Mouse (Mus musculus) olfactory bulb, adult 2 months (tissue): ENCODE results near the gene Tmc8.

ENCODE experiments used
- CTCF ChIP-seq: fragments of 200-500 bp; IDR thresholded peaks from 2 replicates; pipeline ENCODE4 v1.5.1; 2012; ENCODE audit warnings: low read depth, mild to moderate bottlenecking, low read length, moderate library complexity; ENCODE audit not compliant: insufficient read depth
- POLR2A ChIP-seq: fragments of 200-500 bp; IDR thresholded peaks from 2 replicates; pipeline ENCODE4 v1.6.1; 2012; ENCODE audit warnings: mild to moderate bottlenecking, low read depth, low read length, moderate library complexity; ENCODE audit not compliant: insufficient read depth

DNA sequence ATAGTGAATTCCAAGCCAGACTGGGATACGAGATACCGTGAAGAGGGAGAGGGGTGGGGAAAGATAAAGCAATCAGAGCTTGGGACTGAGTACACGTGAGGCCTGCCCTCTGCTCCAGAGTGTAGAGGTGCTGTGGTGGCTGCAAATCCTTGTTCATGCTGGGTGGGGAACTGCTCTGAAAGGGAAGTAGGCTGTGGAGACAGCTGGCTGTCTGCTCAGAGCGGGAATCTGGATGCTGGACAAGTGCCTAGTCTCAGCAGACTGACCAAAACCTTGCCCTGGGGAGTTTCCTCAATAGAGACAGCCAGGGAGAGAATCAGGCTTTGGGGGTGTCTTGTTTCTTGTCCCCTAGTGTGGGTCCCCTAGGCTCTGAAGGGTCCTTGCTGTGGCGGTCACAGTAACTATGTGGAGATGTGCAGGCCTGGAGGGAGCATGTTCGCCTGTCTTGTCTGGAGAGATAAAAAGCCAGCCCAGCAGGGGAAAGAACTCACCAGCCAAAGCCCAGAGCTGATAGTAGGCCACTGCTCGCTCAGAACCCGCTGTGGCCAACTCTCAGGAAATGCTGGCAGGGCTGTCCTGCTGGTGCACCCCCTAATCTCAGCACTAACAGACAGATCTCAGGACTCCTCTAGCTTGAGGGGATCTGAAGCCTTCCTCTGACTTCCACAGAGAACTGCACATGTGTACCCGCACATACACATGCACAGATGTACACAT is 47.2 kb downstream of the Tmc8 start:
- TF ChIP-seq POLR2A: no peak
- TF ChIP-seq CTCF: no peak
